Mouse (Mus musculus) mature B cell (primary cell): Measurements from ENCODE around the gene Rftn1.

Experiments used
- in situ Hi-C: fragments of 300-500 bp; cut with MboI; formaldehyde crosslinking; loops from 2 replicates; pipeline ENCODE4 v1.14.3; 2019

The Rftn1 gene

DNA sequence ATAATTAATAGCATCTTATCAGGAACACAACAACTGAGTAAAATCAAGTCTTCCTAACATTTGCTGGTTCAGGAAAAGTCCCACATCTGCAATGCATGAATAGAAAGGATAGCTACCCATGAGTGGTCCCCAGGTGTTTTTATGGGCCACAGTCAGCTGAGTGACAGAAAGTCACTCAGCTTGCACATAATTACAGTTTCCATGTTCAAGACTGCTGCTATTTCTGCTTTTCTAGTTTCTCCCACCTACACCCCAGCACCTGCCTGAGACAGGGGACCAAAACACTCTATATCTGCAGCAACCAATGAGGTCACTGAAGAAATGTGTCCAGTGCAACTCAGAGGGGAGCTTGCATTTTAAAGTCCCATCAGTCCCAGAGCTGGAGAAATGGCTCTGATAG lies 95.9 kb downstream of the Rftn1 start:
- in situ Hi-C loops, result loop anchor here (10.0 kb wide), 1 partner anchor 100 kb away; the partner anchor contains the start of gene Rftn1

DNA sequence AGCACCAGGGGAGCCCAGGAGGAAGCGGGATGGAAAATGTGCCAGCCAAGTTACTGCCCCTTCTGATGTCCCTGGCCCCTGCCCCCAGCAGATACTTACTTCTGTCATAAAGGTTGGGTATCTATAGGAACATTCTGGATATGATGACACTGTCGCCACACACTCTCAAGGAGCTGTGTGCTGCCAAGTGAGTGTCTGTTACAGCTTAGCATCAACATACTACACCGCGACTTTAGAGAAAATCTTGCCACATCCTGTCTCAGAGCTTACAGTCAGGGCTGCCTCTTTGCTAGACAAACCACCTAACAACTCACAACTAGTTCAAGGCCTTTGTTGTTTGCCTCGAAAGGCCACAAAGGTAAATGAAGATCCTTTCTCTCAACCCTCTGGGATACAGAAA lies 96.4 kb downstream of the Rftn1 start:
- in situ Hi-C loops, result loop anchor here (10.0 kb wide), 1 partner anchor 101 kb away; the partner anchor contains the start of gene Rftn1

DNA sequence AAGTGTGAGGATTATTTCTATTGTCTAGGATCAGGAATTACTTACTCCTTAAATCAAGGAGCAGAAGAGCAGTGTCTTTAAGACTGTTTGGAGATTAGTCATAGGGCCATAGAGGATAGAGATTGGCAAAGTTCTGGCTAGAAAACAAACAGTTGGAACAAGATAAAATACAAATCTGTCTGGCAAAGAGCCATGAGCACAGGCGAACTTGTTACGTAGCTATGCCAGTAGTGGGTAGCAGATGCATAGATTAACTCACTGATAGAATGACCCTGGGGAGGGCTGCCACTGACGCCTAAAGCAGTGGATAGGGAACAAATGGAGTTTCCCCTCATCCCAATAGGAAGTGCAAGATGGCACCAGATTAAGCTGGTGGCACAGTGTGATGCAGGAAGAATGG lies 97.1 kb downstream of the Rftn1 start:
- in situ Hi-C loops, result loop anchor here (10.0 kb wide), 1 partner anchor 101 kb away; the partner anchor contains the start of gene Rftn1

DNA sequence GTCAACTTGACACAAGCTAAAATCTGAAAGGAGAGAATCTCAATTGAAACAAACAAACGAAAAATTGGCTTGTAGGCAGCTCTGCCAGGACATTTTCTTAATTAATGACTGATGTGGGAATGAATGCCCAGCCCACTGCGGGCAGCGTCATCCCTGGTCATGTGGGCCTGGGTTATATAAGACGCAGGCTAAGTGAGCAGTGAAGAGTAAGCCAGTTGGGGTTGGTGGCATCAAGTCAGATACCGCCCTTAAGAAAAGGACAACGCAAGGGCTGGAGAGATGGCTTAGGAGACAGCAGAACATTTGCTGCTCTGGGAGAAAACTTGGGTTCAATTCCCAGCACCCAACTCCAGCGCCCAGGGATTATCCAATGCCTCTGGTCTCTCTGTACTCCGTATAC lies 97.6 kb downstream of the Rftn1 start:
- in situ Hi-C loops, result loop anchor here (10.0 kb wide), 1 partner anchor 102 kb away; the partner anchor contains the start of gene Rftn1

DNA sequence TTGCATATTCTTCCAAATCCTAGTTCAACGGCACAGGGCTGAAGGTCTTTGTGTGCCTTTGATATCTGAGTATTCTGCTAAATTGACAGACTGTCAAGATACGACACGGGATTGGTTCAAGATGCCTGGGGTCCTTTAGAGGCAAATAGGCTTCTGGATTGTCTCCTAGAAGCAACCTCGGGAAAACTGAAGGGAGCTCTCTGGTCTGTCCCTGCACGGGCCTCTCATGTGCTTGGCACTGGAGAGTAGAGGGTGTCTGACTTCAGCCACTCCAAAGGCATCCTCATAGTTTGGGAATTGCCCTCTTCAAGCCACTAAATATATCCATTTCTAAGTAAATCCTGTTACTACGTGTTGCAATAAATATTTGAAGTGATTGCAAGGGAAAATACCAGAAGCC lies 98.6 kb downstream of the Rftn1 start:
- in situ Hi-C loops, result loop anchor here (10.0 kb wide), 1 partner anchor 103 kb away; the partner anchor contains the start of gene Rftn1

DNA sequence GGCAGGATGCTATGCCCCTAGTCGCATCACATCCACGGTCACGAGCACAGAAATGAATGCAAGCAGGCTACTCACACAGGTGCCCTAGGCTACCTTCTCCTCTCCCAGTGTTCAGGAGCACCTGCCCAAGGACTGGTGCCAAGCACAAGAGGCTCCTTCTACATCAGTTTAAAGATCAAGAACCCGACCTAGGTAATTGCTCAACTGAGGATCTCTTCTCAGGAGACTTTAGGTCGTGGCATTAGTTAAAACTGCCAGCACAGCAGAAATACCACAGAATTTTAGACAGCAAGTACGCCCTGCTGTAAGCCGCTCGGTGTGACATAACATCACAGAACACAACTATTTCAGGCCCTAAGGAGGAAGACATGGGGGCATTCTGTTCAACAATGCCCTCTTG lies 100.7 kb downstream of the Rftn1 start:
- in situ Hi-C loops, result loop anchor here (10.0 kb wide), 1 partner anchor 105 kb away; the partner anchor contains the start of gene Rftn1

DNA sequence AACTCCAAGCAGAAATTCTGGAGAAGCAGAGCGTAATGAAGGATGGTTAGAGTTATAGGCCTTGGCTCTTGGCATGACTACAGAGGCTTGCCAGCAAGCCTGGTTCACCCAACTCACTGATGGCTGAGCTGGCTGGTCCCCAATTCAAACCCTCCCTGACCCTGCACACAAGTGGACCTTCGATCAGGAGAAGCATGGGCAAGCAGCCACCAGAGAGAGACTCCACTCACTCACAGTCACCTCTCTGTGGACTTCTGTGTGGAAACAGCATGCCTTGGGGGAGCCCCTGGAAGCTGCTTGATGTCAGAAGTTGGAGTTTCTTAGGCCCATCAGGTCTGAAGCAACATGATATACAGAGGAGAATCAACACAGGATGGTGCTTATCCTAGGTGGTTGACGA lies 102.4 kb downstream of the Rftn1 start:
- in situ Hi-C loops, result no loop called here

DNA sequence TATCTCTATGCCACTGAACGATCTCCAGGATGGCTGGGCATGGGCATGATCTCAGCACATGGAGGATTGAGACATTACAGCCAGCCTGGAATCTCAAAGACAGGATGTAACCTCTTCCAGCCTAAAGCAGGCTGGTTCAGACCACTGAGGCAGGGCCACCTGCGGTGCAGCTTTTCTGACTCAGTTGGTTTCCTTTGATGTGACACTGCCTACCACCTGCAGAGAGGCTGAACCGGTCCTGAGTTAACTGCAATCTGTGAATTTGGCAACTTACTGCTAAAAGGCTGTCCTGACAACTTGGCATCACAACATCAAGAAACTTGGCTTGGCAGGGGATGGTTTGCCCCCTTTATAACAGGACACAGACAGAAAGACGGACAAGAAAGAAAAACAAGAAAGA lies 103.6 kb downstream of the Rftn1 start:
- in situ Hi-C loops, result no loop called here

DNA sequence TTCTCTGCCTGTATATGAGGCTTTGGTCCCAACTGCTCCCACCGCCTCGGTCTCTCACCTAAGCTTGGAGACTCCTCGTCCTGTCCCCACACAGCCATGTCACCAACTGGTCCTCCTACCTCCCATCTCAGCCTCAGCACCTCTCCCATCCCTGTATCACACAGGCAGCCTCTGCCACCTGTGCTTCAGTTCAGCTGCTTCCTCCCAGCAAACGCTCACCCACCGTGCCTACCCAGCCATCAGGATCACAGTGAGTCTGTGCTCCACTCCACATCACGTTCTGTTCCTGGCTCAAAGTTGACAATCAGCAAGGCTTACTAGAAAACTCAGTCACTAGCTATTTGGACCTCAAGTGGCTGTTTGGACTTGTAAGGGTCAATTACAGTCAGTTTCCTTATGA lies 105.8 kb downstream of the Rftn1 start:
- in situ Hi-C loops, result no loop called here

DNA sequence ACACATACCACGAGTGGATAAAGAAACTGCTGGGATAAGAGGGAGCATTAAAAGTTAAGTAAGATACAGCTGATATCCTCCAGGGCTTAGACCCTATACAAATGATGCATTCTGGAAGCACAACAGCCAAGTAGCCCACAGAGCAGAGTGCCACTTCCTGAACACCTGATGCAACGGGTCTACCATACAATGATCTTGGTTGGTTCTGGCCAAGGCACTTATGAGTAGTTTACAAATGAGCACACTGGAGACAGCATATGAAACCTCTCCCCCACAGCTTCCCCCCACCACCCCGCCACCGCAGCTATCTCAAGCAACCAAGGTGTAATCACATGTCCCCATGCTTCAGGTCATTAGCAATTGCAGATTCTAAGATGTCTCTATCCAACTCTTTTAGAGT lies 106.5 kb downstream of the Rftn1 start:
- in situ Hi-C loops, result no loop called here

DNA sequence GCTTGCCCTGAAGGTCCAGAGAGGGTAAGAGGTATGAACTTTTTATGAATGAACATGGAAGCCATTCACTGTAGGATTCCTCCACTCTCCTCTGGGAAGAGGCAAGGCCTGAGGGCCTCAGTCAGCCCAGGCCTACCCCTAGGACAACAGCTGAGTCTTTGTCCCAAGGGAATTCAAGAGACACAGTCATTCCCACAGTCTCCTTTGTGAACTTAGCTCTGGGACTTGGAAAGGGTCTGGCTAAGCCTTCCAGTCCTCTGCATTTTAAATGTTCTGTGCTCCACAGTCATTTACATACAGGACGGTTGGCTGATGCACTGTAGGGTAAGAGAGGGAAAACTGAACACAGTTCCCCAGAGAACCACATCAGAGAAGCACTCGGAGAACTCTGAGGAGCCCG lies 107.5 kb downstream of the Rftn1 start:
- in situ Hi-C loops, result no loop called here

DNA sequence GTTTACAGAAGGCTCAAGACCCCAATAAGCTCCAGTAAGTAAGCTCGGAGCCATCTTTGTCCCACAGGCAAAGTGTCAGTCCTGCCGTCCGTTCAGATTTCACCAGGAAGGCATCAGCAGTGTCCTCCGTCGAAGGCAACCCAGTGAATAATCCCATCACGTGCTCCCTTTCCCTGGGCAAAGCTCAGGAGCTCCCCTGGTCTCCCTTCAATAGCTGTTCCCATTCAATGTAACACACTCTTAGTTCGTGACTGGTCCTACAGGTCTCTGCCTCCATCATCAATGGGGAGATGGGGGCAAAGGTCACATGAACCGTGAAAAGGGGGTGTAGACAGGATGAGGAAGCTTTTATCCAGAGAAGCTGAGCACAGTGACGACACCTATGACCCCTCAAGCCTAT lies 108.8 kb downstream of the Rftn1 start:
- in situ Hi-C loops, result no loop called here

DNA sequence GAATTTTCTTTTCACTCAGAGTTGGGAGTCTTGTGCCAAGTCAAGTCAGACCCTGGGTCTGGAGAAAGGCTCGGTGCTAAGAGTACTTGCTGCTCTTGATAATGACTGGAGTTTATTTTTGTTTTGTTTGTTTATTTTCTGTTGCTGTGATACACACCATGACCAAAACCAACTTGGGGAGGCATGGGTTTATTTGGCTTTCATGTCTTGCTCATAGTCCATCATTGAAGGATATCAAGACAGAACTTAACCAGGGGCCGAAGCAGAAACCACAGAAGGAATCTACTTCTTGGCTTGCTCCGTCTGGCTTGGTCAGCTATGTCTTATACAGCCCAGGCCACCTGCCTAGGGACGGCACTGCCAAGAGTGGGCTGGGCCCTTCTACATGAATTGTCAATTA lies 109.5 kb downstream of the Rftn1 start:
- in situ Hi-C loops, result no loop called here

DNA sequence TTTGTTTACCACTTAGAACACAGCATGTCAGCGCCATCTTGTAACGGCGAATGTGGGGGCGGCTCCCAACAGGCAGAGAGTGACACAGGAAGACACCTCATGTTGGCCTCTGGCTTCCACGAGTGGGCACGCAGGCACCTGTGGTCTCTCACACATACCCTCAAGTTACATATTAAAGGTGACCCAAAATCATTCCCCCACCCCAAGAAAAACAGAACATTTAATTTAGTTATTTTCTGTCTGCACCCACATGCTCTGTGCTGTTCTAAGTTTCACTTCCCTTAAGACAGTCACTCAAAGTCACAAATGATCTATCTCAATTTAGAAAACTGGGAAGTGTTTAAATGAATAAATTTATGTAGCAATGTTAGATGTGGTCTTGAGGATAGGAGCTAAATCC lies 111.7 kb downstream of the Rftn1 start:
- in situ Hi-C loops, result no loop called here

DNA sequence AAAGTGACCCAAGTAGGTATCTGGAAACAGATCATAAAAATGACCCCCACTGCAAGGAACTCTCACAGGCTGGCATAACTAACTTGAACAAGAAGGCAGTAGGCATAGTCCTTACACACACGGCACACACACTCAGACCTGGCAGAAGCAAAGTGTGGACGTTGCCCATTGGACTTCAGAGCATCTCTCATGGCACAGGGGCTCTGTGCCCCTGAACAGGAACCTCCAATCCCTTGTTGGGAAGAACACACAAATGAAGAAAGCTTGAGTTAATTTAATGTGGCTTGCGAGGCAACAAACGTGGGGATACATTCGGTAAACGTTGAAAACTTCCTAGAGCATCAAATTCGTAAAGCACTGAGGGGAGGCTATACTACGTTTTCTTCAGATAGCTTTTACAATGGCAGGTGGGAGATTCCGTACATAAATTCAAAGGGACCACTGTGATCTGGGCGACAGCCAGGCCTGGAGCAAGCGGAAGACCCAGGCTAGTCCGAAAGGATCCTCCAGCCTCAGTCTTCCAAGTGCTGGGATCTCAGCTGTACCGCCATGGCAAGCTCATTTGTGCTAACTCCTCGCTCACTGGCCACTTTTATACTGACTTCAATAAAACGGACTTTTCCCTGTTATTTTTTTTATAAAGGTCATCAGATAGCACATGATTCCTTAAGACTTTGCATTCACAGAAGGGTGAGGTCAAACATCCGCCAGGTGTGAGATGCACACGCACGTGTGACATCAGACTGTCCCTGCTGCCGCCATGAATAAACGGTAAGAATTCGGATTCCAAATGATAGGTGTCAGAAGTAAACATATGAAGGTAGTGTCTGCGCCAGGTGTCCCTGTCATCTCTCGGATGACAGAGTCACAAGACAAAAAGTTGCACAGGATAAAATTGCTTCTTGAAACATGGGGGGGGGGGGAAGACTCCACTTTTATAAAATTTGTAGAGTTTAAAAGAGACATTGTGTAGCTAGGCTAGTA lies 117.2 kb downstream of the Rftn1 start:
- in situ Hi-C loops, result no loop called here

DNA sequence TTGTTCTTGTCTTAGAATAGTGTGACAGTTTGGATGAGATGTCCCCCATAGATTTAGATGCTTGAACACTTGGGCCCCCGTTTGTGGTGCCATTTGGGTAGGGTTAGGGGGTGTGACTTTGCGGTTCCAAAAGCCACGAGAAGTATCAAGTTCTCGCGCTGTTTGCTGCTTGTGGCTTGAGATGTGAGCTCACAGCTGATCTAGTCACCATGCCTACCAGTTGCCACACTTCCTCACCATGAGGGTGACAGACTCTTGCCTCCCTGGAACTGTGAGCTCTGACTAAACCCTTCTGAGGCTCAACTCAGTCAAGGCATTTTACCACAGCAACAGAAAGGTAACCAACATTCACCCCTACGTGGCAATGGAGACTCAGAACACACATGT lies 118.9 kb downstream of the Rftn1 start:
- in situ Hi-C loops, result no loop called here

DNA sequence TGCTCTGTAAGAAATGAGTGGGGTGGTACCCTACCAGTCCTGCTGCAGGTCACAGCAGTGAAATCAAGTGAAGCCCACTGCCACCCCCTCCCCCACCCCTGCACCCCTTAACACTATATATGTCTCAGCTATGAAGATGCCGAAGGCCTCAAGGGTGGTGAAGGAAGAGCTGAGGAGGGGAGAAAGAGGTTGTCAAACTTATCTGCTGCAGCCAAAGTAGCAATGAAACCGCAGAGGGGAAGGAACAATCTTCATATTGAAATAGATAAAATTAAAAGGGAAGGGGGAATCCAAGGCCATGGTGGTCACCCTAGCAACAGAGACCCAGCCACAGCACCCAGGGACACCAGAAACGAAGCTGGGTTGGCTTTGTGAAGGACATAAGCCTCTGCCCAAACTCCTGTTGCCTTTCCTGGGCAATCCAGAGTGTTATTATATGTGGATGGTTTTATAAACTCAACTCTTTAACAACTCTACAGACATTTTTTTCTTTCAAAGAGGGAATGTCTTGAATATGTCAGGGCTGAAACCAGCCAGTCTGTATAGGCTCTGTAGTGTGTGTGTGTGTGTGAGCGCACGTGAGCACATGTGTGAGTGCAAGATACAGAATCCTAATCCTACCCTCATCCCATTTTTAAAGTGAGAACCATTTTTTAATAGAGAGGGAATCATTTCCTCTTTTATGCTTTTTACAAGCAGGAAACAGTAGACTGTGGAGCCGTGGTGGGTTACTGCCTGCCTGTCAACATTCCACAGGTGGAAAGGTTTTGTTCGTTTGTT lies 119.5 kb downstream of the Rftn1 start:
- in situ Hi-C loops, result no loop called here

DNA sequence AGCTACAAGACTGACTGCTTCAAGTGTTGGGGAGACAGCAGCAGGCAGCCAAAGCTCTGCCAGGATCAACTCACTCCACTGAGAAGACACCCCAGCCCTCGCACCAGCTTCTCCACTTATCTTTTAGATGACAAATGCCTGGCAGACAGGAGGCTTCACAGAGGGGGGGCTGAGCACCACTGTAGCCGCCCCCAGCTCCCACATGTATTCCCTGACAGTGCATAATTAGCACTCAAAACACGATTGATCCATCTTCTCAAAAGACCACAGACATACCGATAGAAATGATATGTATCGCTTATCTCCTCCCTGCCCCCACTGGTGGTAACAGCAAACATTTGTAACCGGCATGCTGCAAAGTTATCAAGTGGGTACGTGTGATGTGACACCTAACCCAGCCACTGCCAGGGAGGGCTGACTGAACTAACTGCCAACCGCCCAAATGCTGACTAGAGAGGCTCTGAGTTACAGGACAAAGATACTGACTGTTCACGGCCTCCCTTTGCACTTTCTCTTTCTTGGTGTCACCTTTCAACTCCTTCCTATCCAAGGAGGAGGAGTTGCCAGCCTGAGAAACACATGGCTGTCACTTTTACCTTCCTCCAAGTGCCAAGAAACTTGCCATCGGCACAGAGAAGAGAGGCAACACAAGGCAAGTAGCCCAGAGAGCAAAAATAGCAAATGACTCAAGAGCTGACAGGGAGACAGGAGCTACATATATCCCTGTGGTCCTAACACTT lies 120.4 kb downstream of the Rftn1 start:
- in situ Hi-C loops, result no loop called here

DNA sequence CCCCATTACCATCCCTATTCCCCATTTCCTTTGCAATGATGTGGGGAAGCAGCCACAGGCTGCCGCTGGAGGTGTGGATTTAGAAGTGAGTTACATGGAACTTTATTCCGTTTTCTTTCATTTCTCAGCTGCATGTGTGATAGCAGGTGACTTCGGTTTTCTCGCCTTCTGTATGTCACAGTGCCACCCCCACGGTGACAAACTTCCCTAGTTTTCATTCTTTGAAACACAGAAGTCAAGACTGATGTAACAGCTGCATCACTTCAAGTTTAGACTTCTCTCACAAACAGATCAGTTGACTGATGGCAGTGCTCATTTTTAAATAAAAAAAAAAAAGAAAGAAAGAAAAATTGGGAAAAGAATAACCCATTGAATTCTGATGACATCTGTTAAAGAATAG lies 121.3 kb downstream of the Rftn1 start:
- in situ Hi-C loops, result no loop called here

DNA sequence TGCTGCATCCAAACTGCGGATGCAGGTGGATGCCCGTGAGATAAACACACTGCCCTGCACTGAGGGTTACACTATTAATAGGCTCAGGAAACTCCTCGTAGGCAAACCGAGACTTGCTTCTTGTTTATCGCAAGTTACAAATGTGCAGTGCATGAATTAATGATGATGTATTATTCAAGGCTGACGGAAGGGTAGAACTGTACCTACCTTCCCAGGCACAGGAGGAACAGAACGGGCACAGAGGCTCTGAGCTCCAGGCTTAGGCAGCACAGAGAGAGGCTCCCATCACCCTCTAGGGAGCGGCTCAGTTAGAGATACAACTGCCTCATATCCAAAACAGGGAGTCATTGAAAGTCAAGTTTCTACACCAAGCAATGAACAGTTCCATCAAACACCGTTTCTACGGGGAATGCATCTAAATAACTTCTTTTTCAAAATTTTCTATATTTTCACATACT lies 121.8 kb downstream of the Rftn1 start:
- in situ Hi-C loops, result no loop called here

DNA sequence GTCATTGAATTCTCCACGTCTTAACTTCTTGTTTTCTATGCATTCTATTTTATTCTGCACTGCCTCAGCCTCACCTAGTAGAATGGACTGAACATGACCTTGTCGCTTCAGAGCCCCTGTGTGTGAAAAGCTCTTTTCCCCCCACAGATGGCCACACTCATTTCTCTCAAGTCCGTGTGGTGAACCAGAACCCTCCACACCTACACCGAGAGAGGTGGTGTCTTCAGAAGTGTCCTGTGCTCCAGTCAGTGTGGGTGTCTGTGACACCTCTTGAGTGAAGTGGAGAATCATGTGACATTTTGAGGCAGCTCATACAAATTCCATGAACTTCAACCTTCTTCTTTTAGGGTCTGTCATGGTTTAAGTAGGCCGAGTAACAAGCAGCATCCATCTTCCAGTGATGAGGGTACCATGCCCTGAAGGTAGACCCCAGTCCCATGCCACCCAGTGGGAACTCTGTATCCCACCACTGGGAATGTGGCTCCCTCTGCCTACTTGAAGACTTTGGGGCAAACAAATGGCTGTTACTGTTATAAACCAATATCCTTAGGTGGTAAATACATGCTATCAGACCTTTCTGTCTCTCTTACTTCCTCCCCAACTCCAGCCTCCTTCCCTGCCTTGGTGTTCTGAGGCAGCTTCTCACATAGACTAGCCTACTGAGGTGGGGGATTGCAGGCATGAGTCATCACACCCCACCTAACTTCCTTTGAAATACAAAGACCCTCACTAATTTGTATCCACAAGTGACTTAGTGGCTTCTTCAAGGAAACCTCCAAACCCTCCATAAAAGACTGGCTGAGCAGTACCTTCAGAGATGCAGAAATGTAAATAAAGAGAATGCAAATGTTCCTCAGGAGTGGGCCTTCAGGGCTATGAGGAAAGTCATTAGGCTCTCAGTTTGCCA lies 122.4 kb downstream of the Rftn1 start:
- in situ Hi-C loops, result no loop called here
